8 mouse cellular contexts compared by ENCODE assay signal in genomic region chr16:38476312-38477240, GRCm38 (mm10). TPM values are rescaled to one million over a fixed set of nuclear protein-coding genes. Genes with fewer than 3 reads are reported as not detected.
DNase-seq lines count a peak whose midpoint lies in the region; ATAC-seq and TF ChIP-seq lines count a peak whose summit lies in the region.

No protein-coding gene starts in this region.

- peak overlapping the region; percentile 50 for H3K9ac ChIP-seq in intestine, embryonic 15.5 days
- peak overlapping the region; percentile 54 for H3K9ac ChIP-seq in limb, embryonic 14.5 days (ENCODE audit: low read depth, low read length, severe bottlenecking)
- H3K9ac ChIP-seq in midbrain, embryonic 12.5 days (replicated peaks), result peak overlapping the region; percentile 43

- peak; percentile 77 for ATAC-seq in common myeloid progenitor, adult 5-6 weeks (replicated peaks; ENCODE audit: low read depth, poor library complexity, severe bottlenecking)
- peak; percentile 64 for ATAC-seq in intestine, embryonic 15.5 days
- peak; percentile 47; the same call in 1 of the 2 replicates for ATAC-seq in limb, embryonic 14.5 days (ENCODE audit: low FRiP score, low read depth)
- no peak for ATAC-seq in midbrain, embryonic 12.5 days (ENCODE audit: low FRiP score, low read depth)

- H3K4me2 ChIP-seq in intestine, embryonic 15.5 days (replicated peaks), result peak overlapping the region; percentile 83
- H3K4me2 ChIP-seq in limb, embryonic 14.5 days (replicated peaks; ENCODE audit: low read depth, low read length, severe bottlenecking), result peak overlapping the region; percentile 76
- H3K4me2 ChIP-seq in midbrain, embryonic 12.5 days (replicated peaks), result peak overlapping the region; percentile 65

- peak; percentile 95 for DNase-seq in heart, adult 11 months
- DNase-seq in heart, postnatal 25 days (ENCODE audit: low spot score), result no peak
- peak; percentile 16 for DNase-seq in gastrocnemius, postnatal 25 days
- DNase-seq in limb, embryonic 14.5 days (ENCODE audit: low spot score), result peak; percentile 45
- DNase-seq in spleen, postnatal 36 days (ENCODE audit: low spot score in 2 of 2), result peak; percentile 47 to 58

- WGBS in intestine, embryonic 15.5 days, result 7% methylated on average over 34 of the region's 34 CpGs
- WGBS in limb, embryonic 14.5 days, result 8% methylated on average over 34 of the region's 34 CpGs
- 11% methylated on average over 34 of the region's 34 CpGs for WGBS in midbrain, embryonic 12.5 days

- intact Hi-C loops in heart, postnatal 25 days (cut with DNase I), result no loop called here

- no peak overlapping the region for H3K27ac ChIP-seq in intestine, embryonic 15.5 days
- H3K27ac ChIP-seq in limb, embryonic 14.5 days (replicated peaks; ENCODE audit: low read depth, low read length), result peak overlapping the region; percentile 41; the same call in 1 of the 2 replicates
- H3K27ac ChIP-seq in midbrain, embryonic 12.5 days (replicated peaks), result no peak overlapping the region

- peak overlapping the region; percentile 40 for H3K4me3 ChIP-seq in intestine, embryonic 15.5 days (replicated peaks)
- H3K4me3 ChIP-seq in limb, embryonic 14.5 days (replicated peaks; ENCODE audit: low read length), result peak overlapping the region; percentile 37
- H3K4me3 ChIP-seq in midbrain, embryonic 12.5 days, result peak overlapping the region; percentile 37

- no peaks in the 10 kb centered on the region for H3K27me3 ChIP-seq in intestine, embryonic 15.5 days (replicated peaks)
- H3K27me3 ChIP-seq in limb, embryonic 14.5 days (ENCODE audit: control insufficient read depth, insufficient read depth, low read length), result no peaks in the 10 kb centered on the region
- H3K27me3 ChIP-seq in midbrain, embryonic 12.5 days, result peaks cover 5% of the 10 kb centered on the region

- H3K4me1 ChIP-seq in intestine, embryonic 15.5 days (replicated peaks), result 0 out of 2 replicates have a peak, but pooled peaks cover 10% of the 10 kb centered on the region
- no peaks in the 10 kb centered on the region for H3K4me1 ChIP-seq in limb, embryonic 14.5 days (ENCODE audit: control insufficient read depth, insufficient read depth, low read length)
- H3K4me1 ChIP-seq in midbrain, embryonic 12.5 days, result peaks cover 10% of the 10 kb centered on the region

- no peaks in the 10 kb centered on the region for H3K9me3 ChIP-seq in intestine, embryonic 15.5 days
- no peaks in the 10 kb centered on the region for H3K9me3 ChIP-seq in limb, embryonic 14.5 days (ENCODE audit: control insufficient read depth, low read length)
- H3K9me3 ChIP-seq in midbrain, embryonic 12.5 days, result no peaks in the 10 kb centered on the region

- H3K36me3 ChIP-seq in intestine, embryonic 15.5 days, result no peaks in the 10 kb centered on the region
- no peaks in the 10 kb centered on the region for H3K36me3 ChIP-seq in limb, embryonic 14.5 days (ENCODE audit: control insufficient read depth, insufficient read depth, low read length)
- H3K36me3 ChIP-seq in midbrain, embryonic 12.5 days, result no peaks in the 10 kb centered on the region

- 0 out of 2 replicates have a peak, but pooled peaks have one; percentile 31 for TF ChIP-seq POLR2A in limb, embryonic 14.5 days (IDR thresholded peaks at IDR 0.05; ENCODE audit: borderline replicate concordance, extremely low read depth, insufficient read depth, insufficient read length)

RNA-seq across cellular contexts. Expression of gene Cd80, which starts 21.2 kb away (rescaled TPM):
- total RNA-seq in heart, postnatal 25 days (2021), result under 1 TPM; 0.16 to 0.53 TPM
- 0.27 TPM in 1 of 2 replicates, not detected in the other for total RNA-seq in common myeloid progenitor, adult 5-6 weeks (2017)
- total RNA-seq in gastrocnemius, postnatal 25 days (2021), result under 1 TPM; 0.15 to 0.38 TPM
- polyA plus RNA-seq in intestine, embryonic 15.5 days (2015; fragmentation: Nextera tagmentation; extraction: Ambion mirVana), result 0.18 and 0.21 TPM in 2 replicates
- 0.36 and 0.45 TPM in 2 replicates for polyA plus RNA-seq in limb, embryonic 14.5 days (2012; rRNA removed)
- polyA plus RNA-seq in limb, embryonic 14.5 days (2014; fragmentation: Nextera tagmentation; extraction: Ambion mirVana), result 0.22 and 0.33 TPM in 2 replicates
- 0.67 and 0.87 TPM in 2 replicates for polyA plus RNA-seq in midbrain, embryonic 12.5 days (2016; fragmentation: Nextera tagmentation; extraction: Ambion mirVana)

RNA-seq across cellular contexts. Expression of gene Adprh, which starts 24.1 kb away (rescaled TPM):
- total RNA-seq in heart, postnatal 25 days (2021), result 10 to 100 TPM; 25.8 to 28.0 TPM
- 13.7 and 17.3 TPM in 2 replicates for total RNA-seq in common myeloid progenitor, adult 5-6 weeks (2017)
- total RNA-seq in gastrocnemius, postnatal 25 days (2021), result 10 to 100 TPM; 16.9 to 19.6 TPM
- 83.4 and 84.7 TPM in 2 replicates for polyA plus RNA-seq in intestine, embryonic 15.5 days (2015; fragmentation: Nextera tagmentation; extraction: Ambion mirVana)
- 69.5 and 70.1 TPM in 2 replicates for polyA plus RNA-seq in limb, embryonic 14.5 days (2012; rRNA removed)
- polyA plus RNA-seq in limb, embryonic 14.5 days (2014; fragmentation: Nextera tagmentation; extraction: Ambion mirVana), result 106 and 114 TPM in 2 replicates
- 138 and 141 TPM in 2 replicates for polyA plus RNA-seq in midbrain, embryonic 12.5 days (2016; fragmentation: Nextera tagmentation; extraction: Ambion mirVana)

RNA-seq across cellular contexts. Expression of gene Pla1a, which starts 43.6 kb away (rescaled TPM):
- 1 to 10 TPM; 6.5 to 8.4 TPM for total RNA-seq in heart, postnatal 25 days (2021)
- total RNA-seq in common myeloid progenitor, adult 5-6 weeks (2017), result not detected in 2 replicates
- 1 to 10 TPM; 3.0 to 3.6 TPM for total RNA-seq in gastrocnemius, postnatal 25 days (2021)
- polyA plus RNA-seq in intestine, embryonic 15.5 days (2015; fragmentation: Nextera tagmentation; extraction: Ambion mirVana), result 1.3 and 1.7 TPM in 2 replicates
- 0.85 and 1.1 TPM in 2 replicates for polyA plus RNA-seq in limb, embryonic 14.5 days (2012; rRNA removed)
- 0.36 and 0.41 TPM in 2 replicates for polyA plus RNA-seq in limb, embryonic 14.5 days (2014; fragmentation: Nextera tagmentation; extraction: Ambion mirVana)
- 0.18 and 0.41 TPM in 2 replicates for polyA plus RNA-seq in midbrain, embryonic 12.5 days (2016; fragmentation: Nextera tagmentation; extraction: Ambion mirVana)

RNA-seq across cellular contexts. Expression of gene Timmdc1, which starts 45.9 kb away (rescaled TPM):
- 10 to 100 TPM; 70.7 to 75.8 TPM for total RNA-seq in heart, postnatal 25 days (2021)
- total RNA-seq in common myeloid progenitor, adult 5-6 weeks (2017), result 42.0 and 63.9 TPM in 2 replicates
- total RNA-seq in gastrocnemius, postnatal 25 days (2021), result 10 to 100 TPM; 48.4 to 52.2 TPM
- polyA plus RNA-seq in intestine, embryonic 15.5 days (2015; fragmentation: Nextera tagmentation; extraction: Ambion mirVana), result 25.6 and 26.6 TPM in 2 replicates
- 15.5 and 17.0 TPM in 2 replicates for polyA plus RNA-seq in limb, embryonic 14.5 days (2012; rRNA removed)
- polyA plus RNA-seq in limb, embryonic 14.5 days (2014; fragmentation: Nextera tagmentation; extraction: Ambion mirVana), result 20.9 and 21.2 TPM in 2 replicates
- 35.2 and 37.0 TPM in 2 replicates for polyA plus RNA-seq in midbrain, embryonic 12.5 days (2016; fragmentation: Nextera tagmentation; extraction: Ambion mirVana)
